Mouse (Mus musculus) erythroblast, embryonic 14.5 days (primary cell): ENCODE results near the gene Fgfr2.

Experiments used
- GATA1 ChIP-seq: IDR thresholded peaks from 2 replicates; pipeline ENCODE4 v1.6.1; 2012; ENCODE audit warnings: low read length, inconsistent platforms, mixed read lengths
- TAL1 ChIP-seq: IDR thresholded peaks from 3 replicates; pipeline ENCODE4 v1.6.1; 2012; ENCODE audit warnings: low read length, inconsistent platforms, mixed read lengths

- no peak for TF ChIP-seq GATA1
- TF ChIP-seq TAL1, result no peak
Observed at GRCm38 (mm10) chr7:130246483-130246882, 2876.7 kb downstream of the Fgfr2 start.
